8 mouse cellular contexts compared by ENCODE assay signal in genomic region chr7:25756011-25756410, GRCm38 (mm10). TPM values are rescaled to one million over a fixed set of nuclear protein-coding genes. Genes with fewer than 3 reads are reported as not detected.
DNase-seq lines count a peak whose midpoint lies in the region; ATAC-seq lines count a peak whose summit lies in the region.

No protein-coding gene starts in this region.

- ATAC-seq in activated CD4-positive, CD25-positive, alpha-beta regulatory T cell, adult 4 months: peak; percentile 67
- ATAC-seq in inflammation-experienced regulatory T-cells, adult 6 months: peak; percentile 52
- ATAC-seq in megakaryocyte-erythroid progenitor cell, adult 5-6 weeks (replicated peaks; ENCODE audit: low FRiP score, low TSS enrichment, poor library complexity, severe bottlenecking): peak; percentile 70

- DNase-seq in embryo, embryonic 10 days (ENCODE audit: low spot score): peak; percentile 84
- DNase-seq in gastrocnemius, postnatal 10 days: peak; percentile 93
- peak; percentile 87 to 96 for DNase-seq in left cerebral cortex, postnatal 10 days (ENCODE audit: extremely low spot score in 1 of 2, low spot score in 2 of 2)
- peak; percentile 79 for DNase-seq in right cerebral cortex, postnatal 25 days
- peak; percentile 87 to 94 for DNase-seq in urinary bladder, postnatal 4 days (ENCODE audit: low spot score in 2 of 2)

- intact Hi-C loops in left cerebral cortex, postnatal 10 days (cut with DNase I): loop anchor here (1.0 to 5.0 kb wide), 2 partner anchors 49 to 91 kb away; no protein-coding TSS in a partner anchor

RNA-seq across cellular contexts. Expression of gene Hnrnpul1, which starts 1.5 kb away (rescaled TPM):
- polyA plus RNA-seq in activated CD4-positive, CD25-positive, alpha-beta regulatory T cell, adult 4 months (2017; shearing (Covaris generic)): 10 to 100 TPM; 47.1 to 58.0 TPM
- total RNA-seq in gastrocnemius, postnatal 10 days (2021): 10 to 100 TPM; 91.8 to 98.1 TPM
- polyA plus RNA-seq in inflammation-experienced regulatory T-cells, adult 6 months (2017; shearing (Covaris generic)): 10 to 100 TPM; 46.6 to 56.2 (median 54.7) TPM
- 100 to 1,000 TPM; 116 to 117 TPM for total RNA-seq in left cerebral cortex, postnatal 10 days (2021)
- 171 and 188 TPM in 2 replicates for total RNA-seq in megakaryocyte-erythroid progenitor cell, adult 5-6 weeks (2014; fragmentation: Nextera tagmentation)
- total RNA-seq in megakaryocyte-erythroid progenitor cell, adult 5-6 weeks (2017): 139 and 159 TPM in 2 replicates

RNA-seq across cellular contexts. Expression of gene Axl, which starts 32.5 kb away (rescaled TPM):
- polyA plus RNA-seq in activated CD4-positive, CD25-positive, alpha-beta regulatory T cell, adult 4 months (2017; shearing (Covaris generic)): 10 to 100 TPM; 16.5 to 26.4 TPM
- 100 to 1,000 TPM in 1 of 2 experiments, 10 to 100 TPM in 1; 89.3 to 110 TPM for total RNA-seq in gastrocnemius, postnatal 10 days (2021)
- 10 to 100 TPM; 18.6 to 32.5 (median 25.5) TPM for polyA plus RNA-seq in inflammation-experienced regulatory T-cells, adult 6 months (2017; shearing (Covaris generic))
- 10 to 100 TPM; 29.7 to 38.5 TPM for total RNA-seq in left cerebral cortex, postnatal 10 days (2021)
- 0.68 and 1.0 TPM in 2 replicates for total RNA-seq in megakaryocyte-erythroid progenitor cell, adult 5-6 weeks (2014; fragmentation: Nextera tagmentation)
- total RNA-seq in megakaryocyte-erythroid progenitor cell, adult 5-6 weeks (2017): 0.70 and 1.4 TPM in 2 replicates

RNA-seq across cellular contexts. Expression of gene Ccdc97, which starts 37.1 kb away (rescaled TPM):
- polyA plus RNA-seq in activated CD4-positive, CD25-positive, alpha-beta regulatory T cell, adult 4 months (2017; shearing (Covaris generic)): 10 to 100 TPM; 31.1 to 46.9 TPM
- total RNA-seq in gastrocnemius, postnatal 10 days (2021): 10 to 100 TPM; 31.9 to 39.6 TPM
- polyA plus RNA-seq in inflammation-experienced regulatory T-cells, adult 6 months (2017; shearing (Covaris generic)): 10 to 100 TPM; 41.2 to 45.8 (median 45.8) TPM
- total RNA-seq in left cerebral cortex, postnatal 10 days (2021): 10 to 100 TPM; 41.7 to 46.1 TPM
- total RNA-seq in megakaryocyte-erythroid progenitor cell, adult 5-6 weeks (2014; fragmentation: Nextera tagmentation): 43.5 and 59.8 TPM in 2 replicates
- 7.0 and 18.6 TPM in 2 replicates for total RNA-seq in megakaryocyte-erythroid progenitor cell, adult 5-6 weeks (2017)

Comparison
In these comparisons a context has a peak if more than half of its experiments do, and no peak if none do; other contexts are left out.
1. Peak in every context shown above with its lines: DNase-seq and ATAC-seq.
2. RNA of gene Axl, which starts 32.5 kb away (total RNA-seq): 89.3 to 110 TPM in gastrocnemius, postnatal 10 days and 29.7 to 38.5 TPM in left cerebral cortex, postnatal 10 days; 0.68 to 1.4 TPM in megakaryocyte-erythroid progenitor cell, adult 5-6 weeks; every median in the first group is over 10 times any median in the second.